Mouse (Mus musculus) lung, postnatal 25 days (tissue): ENCODE measurements around the gene Vmn1r135.
"Not testable (repeated sequence)": the region's sequence is repeated elsewhere in the genome, so short reads cannot be mapped to it uniquely, and the experiment has no call there.

ENCODE experiments used
- DNase-seq: peaks from one replicate; pipeline ENCODE4 v3.0.0; 2022; ENCODE audit warnings: low spot score

Vmn1r135 gene

DNA sequence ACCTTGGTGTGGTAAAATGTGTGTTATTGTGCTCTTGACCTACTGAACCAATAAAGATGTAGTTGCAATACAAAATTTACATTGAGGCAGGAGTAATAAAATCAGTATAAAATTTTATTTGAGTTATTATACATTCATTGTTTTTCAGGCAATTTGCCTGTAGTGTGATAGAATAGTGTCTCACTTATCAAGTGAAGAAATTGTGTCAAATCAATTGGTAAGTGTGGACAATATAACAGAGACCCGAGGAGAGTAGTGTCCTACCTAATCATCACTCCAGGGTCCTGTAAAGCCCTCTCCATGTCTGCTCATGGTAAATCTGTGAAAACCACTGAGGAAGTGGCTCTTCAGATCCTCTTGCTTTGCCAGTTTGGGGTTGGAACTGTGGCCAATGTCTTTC, at the start of gene Vmn1r135:
TSS of gene Vmn1r135 (plus strand) at position 301 of the 400 bp plus-strand sequence.
- not testable (repeated sequence) for DNase-seq

DNA sequence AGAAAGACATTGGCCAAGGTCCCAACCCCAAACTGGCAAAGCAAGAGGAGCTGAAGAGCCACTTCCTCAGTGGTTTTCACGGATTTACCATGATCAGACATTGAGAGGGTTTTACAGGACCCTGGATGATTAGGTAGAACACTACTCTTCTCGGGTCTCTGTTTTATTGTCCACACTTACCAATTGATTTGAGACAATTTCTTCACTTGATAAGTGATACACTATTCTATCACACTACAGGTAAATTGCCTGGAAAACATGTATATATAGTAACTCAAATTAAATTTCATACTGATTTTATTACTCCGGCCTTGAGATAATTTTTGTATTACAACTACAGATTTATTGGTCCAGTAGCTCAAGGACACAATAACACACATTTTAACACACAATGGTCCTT, 35.5 kb upstream of the Vmn1r135 start, which contains the start of gene Gm4177:
TSS of gene Gm4177 (minus strand) at position 101 of the 400 bp plus-strand sequence.
- not testable (repeated sequence) for DNase-seq

DNA sequence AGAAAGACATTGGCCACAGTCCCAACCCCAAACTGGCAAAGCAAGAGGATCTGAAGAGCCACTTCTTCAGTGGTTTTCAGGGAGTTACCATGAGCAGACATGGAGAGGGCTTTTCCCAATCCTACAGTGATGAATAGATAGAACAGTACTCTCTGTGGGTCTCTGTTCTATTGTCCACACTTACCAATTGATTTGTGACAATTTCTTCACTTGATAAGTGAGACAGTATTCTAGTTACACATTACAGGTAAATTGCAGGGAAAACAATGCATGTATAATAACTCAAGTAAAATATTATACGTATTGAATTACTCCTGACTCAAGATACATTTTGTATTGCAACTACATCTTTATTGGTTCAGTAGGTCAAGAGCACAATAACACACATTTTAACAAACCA, 12.0 kb downstream of the Vmn1r135 start, which contains the start of gene Gm5725:
TSS of gene Gm5725 (minus strand) at position 101 of the 400 bp plus-strand sequence.
- not testable (repeated sequence) for DNase-seq
